Mouse (Mus musculus): ENCODE measurements at regions not wholly inside any gene's neighbourhood (a gene's known extent, or its start where the extent isn't known, plus 50 kb on each side); places are given as distances from the start of the nearest gene placed in this dataset.
A peak's percentile ranks its signal among the peaks of the same experiment; 100 is the strongest.

DNA sequence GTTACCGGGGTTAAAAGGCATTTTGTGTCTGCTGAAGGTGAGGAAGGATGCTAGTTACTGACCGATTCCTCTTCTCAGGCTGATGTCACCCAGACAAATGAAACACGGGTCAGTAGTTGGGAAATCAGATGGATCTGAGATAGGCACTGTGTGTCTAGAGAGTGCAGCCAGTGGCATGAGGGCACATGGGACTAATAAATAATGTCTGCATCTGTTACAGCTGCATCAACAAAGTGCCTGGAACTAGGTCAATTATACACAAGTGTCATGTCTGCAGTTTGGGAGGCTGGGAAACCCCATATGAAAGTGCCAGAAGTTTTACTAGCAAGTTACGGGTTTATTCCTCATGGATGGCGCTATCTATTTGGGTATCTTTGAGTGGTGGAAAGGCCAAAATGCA is 68.8 kb downstream of the Cxcl12 start:
- DNase-seq (ENCODE audit: extremely low read depth, insufficient read length, low spot score) = no peak

DNA sequence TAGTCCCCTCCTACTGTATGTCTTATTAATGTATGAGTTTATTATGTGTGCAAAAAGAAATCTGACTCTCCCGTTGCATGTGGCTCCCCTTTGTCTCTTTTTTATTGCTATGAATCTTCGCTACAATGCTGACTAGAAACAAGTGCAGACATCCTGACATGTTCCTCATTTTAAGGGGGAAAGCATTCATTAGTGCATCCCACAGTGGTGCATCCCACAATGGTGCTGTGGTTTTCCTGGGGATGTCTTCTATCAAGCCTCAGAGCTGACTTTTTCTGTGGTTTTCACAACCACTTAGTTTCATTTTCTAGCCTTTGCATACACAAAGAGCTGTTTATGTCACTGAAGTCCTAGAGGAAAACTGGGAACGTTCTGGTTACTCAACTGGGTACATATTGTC is 72.9 kb downstream of the Cxcl12 start:
- no peak for DNase-seq (ENCODE audit: extremely low read depth, insufficient read length, low spot score)

DNA sequence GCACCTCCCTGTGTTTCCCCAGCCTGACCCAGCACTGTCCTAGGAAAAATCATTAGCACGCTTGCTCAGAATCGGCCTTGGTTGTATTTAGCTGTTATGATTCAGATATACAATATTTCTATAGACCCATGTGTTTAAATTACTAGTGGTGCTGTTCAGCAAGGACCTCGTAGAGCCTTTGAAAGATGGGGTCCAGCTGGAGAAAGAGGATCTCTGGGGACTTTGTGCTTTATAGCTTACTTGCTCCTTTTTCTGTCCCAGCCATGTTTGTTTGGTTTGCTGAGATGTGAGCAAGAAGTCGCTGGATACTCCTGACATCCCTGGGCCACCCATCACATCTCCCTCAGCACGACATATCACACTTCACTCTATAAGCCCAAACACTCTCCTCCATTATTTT is 77.1 kb downstream of the Cxcl12 start:
- no peak for DNase-seq (ENCODE audit: extremely low read depth, insufficient read length, low spot score)

DNA sequence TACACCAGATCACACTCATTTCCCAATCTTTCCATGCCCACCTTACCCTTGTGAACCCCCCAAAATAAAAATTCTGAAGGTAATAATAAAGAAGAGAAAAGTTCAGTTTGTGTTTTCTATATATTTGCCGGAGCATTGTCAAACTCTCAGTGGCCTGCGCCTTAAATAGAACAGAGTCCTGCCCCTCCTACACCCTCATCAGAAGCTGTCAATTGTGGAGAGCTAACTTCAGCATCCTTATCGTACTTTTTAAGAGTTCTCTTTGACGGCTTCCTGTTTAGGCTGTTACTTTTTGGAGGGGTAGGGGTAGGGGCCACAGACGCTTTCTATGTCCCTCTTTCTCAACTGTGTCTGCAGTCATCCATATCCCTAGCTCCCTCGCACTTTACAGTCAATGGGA is 77.5 kb downstream of the Cxcl12 start:
- DNase-seq (ENCODE audit: extremely low read depth, insufficient read length, low spot score) = no peak

DNA sequence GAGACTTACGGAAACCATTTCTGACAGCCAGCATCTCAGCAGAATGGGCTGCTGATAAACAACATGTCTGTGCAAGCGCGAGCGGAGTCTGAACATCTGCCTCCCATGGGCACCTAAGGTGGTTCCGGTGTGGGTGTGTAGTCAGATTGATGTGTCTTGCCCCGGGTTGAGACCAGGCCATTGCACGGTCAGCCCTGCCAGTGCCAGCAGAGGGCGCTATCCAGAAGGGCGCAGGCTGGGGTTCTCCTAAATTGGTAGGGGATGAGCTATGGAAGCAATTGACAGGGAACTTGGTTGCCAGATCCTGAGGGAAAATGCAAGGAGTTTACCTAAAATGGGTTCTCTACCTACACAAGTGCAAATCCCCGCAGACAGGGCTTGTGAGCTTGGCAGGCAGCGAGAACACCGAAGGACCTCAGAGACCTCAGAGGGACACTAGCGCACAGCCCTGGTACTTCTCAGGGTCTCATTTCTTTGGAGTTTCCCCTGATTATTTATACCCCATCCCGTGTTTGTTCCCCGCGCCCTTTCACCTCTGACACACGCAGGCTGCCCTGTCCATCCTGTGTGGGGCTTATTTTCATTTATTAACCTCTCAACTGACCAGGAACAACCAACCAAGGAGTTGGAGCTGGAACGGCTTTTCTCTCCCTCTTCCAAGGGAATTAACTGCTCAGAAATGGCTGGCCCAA is 81.0 kb downstream of the Cxcl12 start:
- peak; percentile 40 for DNase-seq (ENCODE audit: extremely low read depth, insufficient read length, low spot score)

DNA sequence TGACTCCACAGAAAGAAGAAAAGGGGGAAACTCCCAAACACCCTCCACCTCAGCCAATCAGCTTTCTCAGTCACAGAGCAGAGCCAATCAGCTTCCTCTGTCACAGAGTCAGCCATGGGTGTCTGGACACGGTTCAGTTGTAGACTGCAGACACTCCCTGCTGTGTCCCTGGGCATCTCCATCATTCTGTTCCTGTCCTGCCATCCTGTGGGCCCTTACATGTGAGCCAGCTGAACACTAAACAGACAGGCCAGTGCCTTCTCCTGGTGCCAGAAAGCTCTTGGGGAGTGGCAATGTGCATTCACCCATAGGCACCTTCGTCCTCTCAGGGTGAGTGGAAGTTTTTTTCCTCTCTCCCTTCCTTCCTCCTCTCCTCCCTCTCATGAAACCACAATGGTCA is 81.7 kb downstream of the Cxcl12 start:
- DNase-seq (ENCODE audit: extremely low read depth, insufficient read length, low spot score) = no peak

DNA sequence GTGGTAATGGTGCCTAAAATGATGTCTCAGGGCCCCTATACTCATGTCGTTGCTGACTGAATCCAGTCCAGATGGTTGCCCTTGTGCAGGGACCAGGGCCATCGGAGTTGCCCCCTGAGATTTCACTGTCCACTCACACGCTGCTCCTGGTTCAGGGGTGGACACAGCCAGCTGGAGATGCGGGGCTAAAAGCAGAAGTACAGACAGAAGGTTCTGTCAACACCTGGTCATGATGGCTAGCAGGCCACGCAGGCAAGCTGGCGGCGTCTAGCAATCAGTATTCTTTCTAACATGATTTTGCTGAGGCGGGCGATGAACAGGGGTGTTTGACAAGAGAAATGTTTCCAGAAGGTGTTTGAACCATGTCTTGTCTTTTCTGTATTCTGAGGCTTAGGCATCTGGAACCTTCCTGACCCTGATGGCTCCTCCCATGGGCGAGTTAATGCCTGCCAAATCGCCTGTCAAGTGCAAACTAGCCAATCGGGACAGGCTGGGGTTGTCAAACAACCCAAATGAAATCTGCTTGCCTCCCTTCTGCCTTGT is 83.1 kb downstream of the Cxcl12 start:
- no peak for DNase-seq (ENCODE audit: extremely low read depth, insufficient read length, low spot score)

DNA sequence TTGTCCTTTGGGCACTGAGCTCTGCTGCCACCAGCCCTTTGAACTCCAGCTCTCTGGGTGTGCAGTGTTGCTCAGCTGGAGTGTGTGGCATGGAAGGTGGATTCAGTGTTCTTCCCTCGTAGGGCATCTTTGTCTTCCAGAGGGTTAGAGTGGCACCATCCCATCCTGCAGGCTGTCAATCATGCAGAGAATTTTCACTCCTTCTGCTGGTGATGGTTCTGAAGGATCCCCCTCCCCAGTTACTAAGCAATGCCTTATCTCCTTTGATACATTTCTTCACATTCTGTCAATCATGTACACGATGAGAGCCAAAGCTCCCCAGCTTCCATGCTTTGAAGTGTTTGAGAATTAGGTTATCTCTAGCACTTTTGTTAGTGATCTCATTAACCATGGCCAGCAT is 84.0 kb downstream of the Cxcl12 start:
- no peak for DNase-seq (ENCODE audit: extremely low read depth, insufficient read length, low spot score)

DNA sequence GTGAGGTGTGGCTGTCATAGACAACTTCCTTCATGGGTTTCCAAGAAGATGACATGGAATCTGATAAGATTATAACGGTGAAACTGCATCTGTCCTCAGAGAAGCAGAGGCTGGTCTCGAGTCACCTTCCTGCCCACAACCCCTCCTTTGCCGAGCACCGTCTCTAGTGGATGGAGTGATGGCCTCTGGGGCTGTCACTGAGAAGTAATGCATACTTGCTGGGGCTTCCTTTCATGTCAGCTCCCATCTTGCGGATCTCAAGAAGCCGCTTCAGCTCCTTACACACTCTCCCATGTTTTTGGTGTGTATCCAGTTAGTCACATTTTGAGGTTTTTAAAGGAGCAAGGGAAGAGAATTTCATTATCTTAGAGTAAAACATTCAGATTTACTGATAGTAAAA is 84.7 kb downstream of the Cxcl12 start:
- no peak for DNase-seq (ENCODE audit: extremely low read depth, insufficient read length, low spot score)

DNA sequence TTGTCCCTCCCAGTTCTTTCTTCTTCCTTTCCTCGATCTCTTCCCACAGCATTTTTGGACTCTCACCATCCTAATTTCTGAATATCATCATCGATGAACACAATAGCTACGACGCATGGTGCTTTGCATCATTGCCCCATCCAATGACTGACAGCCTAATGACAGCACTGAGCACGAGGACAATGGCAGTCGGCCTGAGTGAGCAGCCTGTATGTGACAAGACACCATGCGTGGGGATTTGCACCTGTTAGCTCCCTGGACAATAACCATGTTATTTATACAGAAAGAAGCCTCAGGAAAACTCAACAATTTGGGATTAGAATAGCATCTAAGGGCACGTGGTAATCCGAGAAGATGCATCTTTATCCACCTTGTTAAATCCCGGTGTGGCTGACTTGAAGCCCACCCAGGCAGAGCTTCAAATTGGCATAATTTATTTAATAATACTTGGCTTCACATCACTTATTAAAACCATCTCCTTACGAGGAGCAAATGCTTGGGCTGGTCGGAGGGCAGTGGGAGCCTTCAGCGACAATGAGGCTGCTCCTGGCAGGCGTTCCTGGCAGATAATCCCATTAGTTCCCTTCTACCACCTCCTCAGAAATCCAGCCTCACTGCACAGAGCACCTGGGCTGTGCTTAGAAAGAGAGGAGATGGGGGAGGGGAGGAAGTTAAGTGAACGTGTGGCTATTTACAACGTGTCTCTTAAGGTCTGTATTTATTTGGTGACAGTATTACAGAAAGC is 85.4 kb downstream of the Cxcl12 start:
- DNase-seq (ENCODE audit: extremely low read depth, insufficient read length, low spot score) = no peak

DNA sequence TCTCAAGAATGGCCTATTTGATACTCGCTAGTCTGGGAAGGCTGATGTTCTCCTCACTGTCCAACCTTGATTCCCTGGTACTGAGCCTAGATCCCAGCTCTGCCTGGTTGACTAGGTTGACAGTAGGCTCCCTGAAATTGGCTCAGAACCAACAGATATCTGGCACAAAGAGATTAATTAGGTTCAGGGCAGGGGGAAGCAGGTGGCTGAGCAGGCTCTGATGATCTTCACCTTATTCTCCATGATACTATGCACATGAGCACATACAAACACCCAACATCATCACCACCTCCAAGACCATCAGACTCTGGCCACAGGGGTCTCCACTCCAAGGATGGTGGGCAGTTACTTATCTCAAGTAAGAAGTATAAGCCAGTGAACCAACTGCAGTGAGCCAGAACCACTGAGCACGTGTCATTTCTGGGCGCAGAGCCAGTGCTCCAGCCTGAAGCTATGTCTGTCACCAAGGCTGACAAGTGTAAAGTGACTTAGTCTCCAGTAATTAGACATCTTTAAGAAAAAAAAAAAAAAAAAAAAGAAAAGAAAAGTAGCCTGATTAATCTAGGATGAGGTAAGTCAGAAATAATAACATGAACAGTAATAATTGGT is 86.4 kb downstream of the Cxcl12 start:
- peak; percentile 55 for DNase-seq (ENCODE audit: extremely low read depth, insufficient read length, low spot score)

DNA sequence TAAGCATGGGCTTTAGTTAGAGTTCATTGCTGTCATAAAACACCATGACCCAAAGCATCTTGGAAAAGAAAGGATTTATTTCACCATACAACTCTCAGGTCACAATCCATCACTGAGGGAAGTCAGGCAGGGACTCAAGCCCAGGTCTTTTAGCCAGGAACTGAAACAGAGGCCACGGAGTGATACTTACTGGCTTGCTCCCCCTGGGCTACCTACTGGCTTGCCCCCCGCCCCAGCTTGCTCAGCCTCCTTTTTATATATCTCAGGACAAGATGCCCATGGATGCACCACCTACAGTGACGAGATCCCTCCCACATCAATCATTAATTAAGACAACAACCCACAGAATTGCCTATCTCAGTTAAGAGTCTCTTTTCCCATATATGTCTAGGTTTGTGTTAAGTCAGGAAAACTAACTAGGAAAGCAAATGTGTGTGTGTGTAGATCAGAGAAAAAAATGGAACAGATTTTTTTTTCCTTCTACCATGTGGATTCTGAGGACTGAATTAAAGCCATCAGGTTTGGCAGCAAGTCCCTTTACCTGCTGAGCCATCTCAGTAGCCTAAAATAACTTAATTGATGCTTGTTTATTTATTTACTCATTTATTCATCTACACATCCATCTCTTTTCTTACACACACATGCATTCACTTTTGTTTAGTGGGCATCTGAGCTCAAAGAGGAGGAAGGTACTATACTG is 87.2 kb downstream of the Cxcl12 start:
- no peak for DNase-seq (ENCODE audit: extremely low read depth, insufficient read length, low spot score)

DNA sequence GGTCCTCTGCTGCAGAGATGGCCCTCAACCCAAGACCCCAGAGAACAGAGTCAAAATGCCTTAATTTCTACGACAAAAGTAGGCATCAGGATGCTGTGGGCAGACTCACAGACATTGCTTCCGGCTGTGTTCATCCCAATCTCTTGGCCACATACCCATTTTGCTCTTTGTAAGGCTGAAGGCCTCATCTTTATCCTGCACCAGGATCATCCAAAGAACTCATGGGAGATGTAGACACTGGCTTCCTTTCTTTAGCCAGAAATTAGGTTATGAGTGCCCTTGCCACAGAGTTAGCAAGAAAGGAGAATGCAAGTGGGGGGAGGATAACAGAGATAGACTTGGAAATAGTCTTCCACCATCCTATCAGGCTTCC is 87.8 kb downstream of the Cxcl12 start:
- DNase-seq (ENCODE audit: extremely low read depth, insufficient read length, low spot score) = no peak

DNA sequence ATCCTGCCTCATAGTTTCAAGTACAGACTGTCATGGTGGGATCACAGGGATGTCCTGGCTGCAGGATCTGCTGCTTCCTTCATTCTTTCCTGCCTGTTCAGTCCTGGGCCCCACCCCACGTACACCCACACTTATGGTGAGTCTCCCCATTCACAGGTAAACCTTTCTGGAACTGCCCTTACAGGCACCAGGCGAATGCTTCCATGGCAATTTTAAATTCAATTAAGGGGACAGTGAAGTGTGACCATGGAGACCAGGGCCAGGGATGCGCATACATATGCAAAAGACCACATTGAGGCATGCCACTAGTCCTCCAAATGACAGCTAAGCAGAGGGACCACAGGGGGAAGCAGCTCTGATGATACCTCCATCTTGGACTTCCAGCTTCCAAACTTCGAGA is 89.3 kb downstream of the Cxcl12 start:
- no peak for DNase-seq (ENCODE audit: extremely low read depth, insufficient read length, low spot score)

DNA sequence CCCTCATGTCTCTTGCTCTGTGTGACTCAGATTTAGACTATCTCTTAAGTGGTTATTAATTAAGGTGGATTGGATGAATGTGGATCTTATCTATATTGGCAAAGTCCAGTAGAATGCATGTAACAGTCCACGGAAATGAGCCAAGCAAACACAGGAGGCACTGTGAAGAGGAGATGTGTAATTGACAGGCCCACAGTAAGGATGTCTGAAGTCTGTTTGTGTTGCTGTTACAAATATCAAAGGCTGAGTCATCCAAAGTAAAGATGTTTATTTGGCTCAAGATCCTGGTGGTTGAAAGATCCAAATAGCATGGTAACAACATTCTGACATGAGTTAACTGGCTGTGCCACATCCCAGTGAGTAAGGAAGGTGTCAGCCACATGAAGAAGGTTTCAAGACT is 99.6 kb downstream of the Cxcl12 start:
- DNase-seq (ENCODE audit: extremely low read depth, insufficient read length, low spot score) = no peak

DNA sequence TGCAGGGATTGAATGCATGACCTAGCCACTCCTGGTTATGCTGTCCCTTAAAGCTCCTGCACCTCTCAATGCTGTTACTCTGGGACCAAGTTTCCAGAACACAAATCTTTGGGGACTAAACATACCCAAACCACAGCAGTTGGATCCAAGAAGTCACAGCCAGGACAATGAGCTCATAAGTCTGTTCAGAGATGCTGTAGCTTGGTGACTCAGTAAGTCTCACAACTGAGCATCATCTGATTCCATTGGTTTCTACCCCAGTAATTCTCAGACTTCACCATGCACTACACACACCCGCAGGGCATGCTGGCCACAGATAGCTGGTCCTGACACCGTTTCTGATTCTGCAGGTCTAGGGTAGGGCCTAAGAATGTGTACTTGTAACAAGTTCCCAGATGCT is 100.0 kb downstream of the Cxcl12 start:
- peak; percentile 67 for DNase-seq (ENCODE audit: extremely low read depth, insufficient read length, low spot score)

DNA sequence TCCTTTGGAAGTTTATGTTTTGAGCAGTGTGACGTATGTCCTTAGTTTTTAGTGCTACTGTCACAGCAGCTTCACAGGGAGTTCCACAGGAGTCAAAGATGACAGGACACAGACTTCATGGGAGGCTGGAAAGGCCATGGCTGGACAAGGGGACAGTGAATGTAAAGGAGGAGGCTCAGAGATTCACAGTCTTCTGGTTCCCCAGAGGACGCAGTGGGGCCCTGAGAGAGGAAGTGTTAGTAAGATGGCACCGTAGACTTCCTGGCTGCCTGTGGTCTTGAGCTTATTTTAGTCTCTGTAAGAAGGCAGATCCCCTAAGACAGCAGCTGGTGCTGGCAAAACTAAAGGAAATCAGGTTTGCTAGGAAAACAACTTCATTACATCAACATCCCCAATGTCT is 101.9 kb downstream of the Cxcl12 start:
- DNase-seq (ENCODE audit: extremely low read depth, insufficient read length, low spot score) = no peak

DNA sequence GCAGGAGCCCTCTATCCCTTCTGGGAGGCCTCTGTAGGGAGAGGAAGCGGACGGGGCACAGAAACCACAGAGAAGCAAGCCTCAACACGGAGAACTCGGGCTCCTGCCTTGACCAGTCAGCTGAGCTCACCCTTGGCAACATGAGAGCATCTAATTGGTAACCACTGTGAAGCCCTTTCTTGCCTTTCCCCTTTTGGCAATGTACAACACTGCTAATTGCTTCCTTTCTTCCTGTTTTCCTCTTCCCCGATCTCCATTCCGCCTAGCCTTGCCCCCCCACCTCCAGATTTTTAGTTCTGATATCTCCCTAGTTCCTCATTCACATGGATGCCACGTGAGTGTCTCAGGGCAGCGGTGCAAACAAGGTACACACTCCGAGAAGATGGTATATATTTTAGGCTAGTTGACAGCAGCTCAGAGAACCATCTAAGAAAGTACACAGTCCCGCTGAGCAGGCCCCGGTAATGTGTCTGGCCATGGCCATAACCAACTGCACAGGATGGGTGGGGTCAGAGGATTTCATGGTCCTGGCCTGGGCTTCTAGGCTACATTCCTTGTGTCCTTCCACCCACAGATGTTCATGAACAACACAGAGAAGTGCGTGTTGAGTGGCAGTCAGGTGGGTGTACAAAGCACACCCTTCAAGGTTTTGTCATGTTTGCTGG is 103.4 kb downstream of the Cxcl12 start:
- DNase-seq (ENCODE audit: extremely low read depth, insufficient read length, low spot score) = no peak

DNA sequence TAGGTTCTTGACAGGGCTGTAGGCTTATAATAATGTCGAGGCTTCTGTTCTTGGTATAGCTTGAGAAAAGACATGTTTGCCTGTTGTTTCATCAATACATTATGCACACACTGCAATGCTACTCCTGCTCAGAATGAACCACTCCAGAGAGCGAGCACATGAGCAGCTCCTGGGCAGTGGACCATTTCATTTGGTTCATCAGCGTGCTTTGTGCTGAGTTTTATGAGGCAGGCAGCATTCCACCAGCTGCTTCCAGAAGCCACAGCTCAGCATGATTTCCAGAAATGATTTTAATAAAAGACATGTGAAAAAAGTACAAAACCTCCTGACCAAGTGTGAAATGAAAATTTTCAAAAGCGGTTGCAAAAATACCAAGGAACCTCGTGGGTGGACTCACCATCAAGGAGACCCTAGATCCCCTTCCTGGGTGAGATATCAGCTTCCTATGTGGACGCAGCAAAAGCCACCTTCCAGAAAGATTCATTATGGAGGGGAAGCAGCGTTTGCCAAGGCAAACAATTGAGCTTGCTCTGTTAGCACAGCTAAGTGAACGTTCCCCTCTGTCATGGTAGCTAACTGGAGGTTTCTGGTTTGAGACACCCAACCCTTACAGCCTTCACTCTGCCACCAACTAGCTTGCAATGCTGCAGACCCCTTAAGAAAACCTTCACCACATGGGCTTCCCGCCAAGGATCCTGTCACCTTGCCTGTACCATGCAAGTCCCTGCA is 104.1 kb downstream of the Cxcl12 start:
- DNase-seq (ENCODE audit: extremely low read depth, insufficient read length, low spot score) = no peak

DNA sequence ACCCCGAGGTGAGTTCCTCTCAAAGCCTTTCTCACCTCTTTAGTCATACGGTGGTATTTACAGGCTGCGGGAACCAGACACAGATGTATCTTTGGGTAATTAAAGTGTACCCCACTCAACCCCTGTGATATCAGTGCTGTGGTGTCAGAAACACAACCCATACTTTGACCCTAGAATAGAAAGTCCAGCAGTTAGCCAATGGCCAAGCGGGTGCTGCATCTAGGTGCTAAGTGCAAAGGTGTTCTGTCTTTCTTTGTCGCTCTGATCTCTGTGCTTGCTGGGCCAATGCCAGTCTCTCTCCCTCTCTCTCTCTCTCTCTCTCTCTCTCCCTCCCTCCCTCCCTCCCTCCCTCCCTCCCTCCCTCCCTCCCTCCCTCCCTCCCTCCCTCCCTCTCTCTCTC is 107.6 kb downstream of the Cxcl12 start:
- no peak for DNase-seq (ENCODE audit: extremely low read depth, insufficient read length, low spot score)

Measured in 3134 (cell line).